Mouse (Mus musculus) C2C12 (cell line): ENCODE measurements around the gene Rnf223.

ENCODE experiments used
- CEBPB ChIP-seq: IDR thresholded peaks from one replicate; pipeline ENCODE4 v1.6.1; 2011; ENCODE audit warnings: low read depth, mild to moderate bottlenecking, control low read depth, moderate library complexity
- CTCF ChIP-seq: IDR thresholded peaks from one replicate; pipeline ENCODE4 v1.5.1; 2011; ENCODE audit not compliant: control insufficient read depth, insufficient read depth, insufficient read length
- FOSL1 ChIP-seq: IDR thresholded peaks from one replicate; pipeline ENCODE4 v1.8.0; 2011; ENCODE audit warnings: mild to moderate bottlenecking, low read length; ENCODE audit not compliant: poor library complexity, insufficient read depth, severe bottlenecking
- MAX ChIP-seq: IDR thresholded peaks from one replicate; pipeline ENCODE4 v1.6.1; 2011; ENCODE audit warnings: mild to moderate bottlenecking, control low read depth
- USF1 ChIP-seq: IDR thresholded peaks from one replicate; pipeline ENCODE4 v1.6.1; 2011; ENCODE audit warnings: low read depth, mild to moderate bottlenecking, control low read depth, moderate library complexity

- TF ChIP-seq MAX, result no peak
- no peak for TF ChIP-seq USF1
- no peak for TF ChIP-seq CEBPB
- TF ChIP-seq CTCF, result no peak
- no peak for TF ChIP-seq FOSL1
Observed at GRCm38 (mm10) chr4:156087398-156088087, 42.8 kb upstream of the Rnf223 start.
